Mouse (Mus musculus): ENCODE data around the gene Gm5890.
"Not testable (repeated sequence)": the region's sequence is repeated elsewhere in the genome, so short reads cannot be mapped to it uniquely, and the experiment has no call there.

Gm5890 gene

GRCm38 (mm10) chr7:20262734-20263133 is at the start of gene Gm5890:
TSS of gene Gm5890 (minus strand) at chr7:20262834.
- in situ Hi-C loops (cut with MboI; ENCODE audit: low pct_unique_long_range_greater_than_20kb in 1 of 2, low sequenced_read_pairs in 2 of 2, unreplicated experiment in 1 of 2), result not testable (repeated sequence)

DNA sequence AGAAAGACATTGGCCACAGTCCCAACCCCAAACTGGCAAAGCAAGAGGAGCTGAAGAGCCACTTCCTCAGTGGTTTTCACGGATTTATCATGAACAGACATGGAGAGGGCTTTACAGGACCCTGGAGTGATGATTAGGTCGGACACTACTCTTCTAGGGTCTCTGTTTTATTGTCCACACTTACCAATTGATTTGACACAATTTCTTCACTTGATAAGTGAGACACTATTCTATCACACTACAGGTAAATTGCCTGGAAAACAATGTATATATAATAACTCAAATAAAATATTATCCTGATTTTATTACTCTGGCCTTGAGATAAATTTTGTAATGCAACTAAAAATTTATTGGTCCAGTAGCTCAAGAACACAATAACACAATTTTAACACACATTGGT is 28.9 kb downstream of the Gm5890 start, which contains the start of gene Gm4498:
Gm4498 (minus strand) TSS at position 101 of the 400 bp plus-strand sequence.
- in situ Hi-C loops (cut with MboI; ENCODE audit: low pct_unique_long_range_greater_than_20kb in 1 of 2, low sequenced_read_pairs in 2 of 2, unreplicated experiment in 1 of 2), result not testable (repeated sequence)

Measured in mouse embryonic stem cell (cell line).